Mouse (Mus musculus) hindbrain, embryonic 11.5 days (tissue): ENCODE results near the gene Llgl2. TPM values are rescaled to one million over a fixed set of nuclear protein-coding genes. Genes with fewer than 3 reads are reported as not detected.

Experiments
- ATAC-seq: fragments of 200-750 bp; cut with Nextera tagmentation; 2 replicates; pipeline ENCODE4 v1.8.0; 2017; ENCODE audit warnings: mild to moderate bottlenecking, moderate TSS enrichment, moderate library complexity; ENCODE audit not compliant: low FRiP score
- DNase-seq: peaks from one replicate; pipeline ENCODE4 v3.0.0-alpha.2; 2015; ENCODE audit warnings: low spot score
- H3K27ac ChIP-seq: fragments of 300-500 bp; sonication (generic); 2 replicates; pipeline ENCODE4 v1.5.1; 2014; ENCODE audit warnings: mild to moderate bottlenecking, low read depth, low read length
- H3K27me3 ChIP-seq: fragments of 300-500 bp; sonication (generic); 2 replicates; pipeline ENCODE4 v1.6.1; 2014; ENCODE audit warnings: mild to moderate bottlenecking, low read length, moderate library complexity, mixed read lengths; ENCODE audit not compliant: control insufficient read depth, insufficient read depth
- H3K36me3 ChIP-seq: fragments of 300-500 bp; sonication (generic); 2 replicates; pipeline ENCODE4 v1.6.1; 2014; ENCODE audit warnings: mild to moderate bottlenecking, low read length, moderate library complexity, mixed read lengths; ENCODE audit not compliant: control insufficient read depth, insufficient read depth
- H3K4me1 ChIP-seq: fragments of 300-500 bp; sonication (generic); replicated peaks from 2 replicates; pipeline ENCODE4 v1.6.1; 2014; ENCODE audit warnings: low read length, mixed read lengths; ENCODE audit not compliant: control insufficient read depth, insufficient read depth
- H3K4me2 ChIP-seq: fragments of 300-500 bp; sonication (generic); replicated peaks from 2 replicates; pipeline ENCODE4 v1.6.1; 2014; ENCODE audit warnings: mild to moderate bottlenecking, low read depth, low read length
- H3K4me3 ChIP-seq: fragments of 300-500 bp; sonication (generic); 2 replicates; pipeline ENCODE4 v1.5.1; 2014; ENCODE audit warnings: low read depth, low read length
- H3K9ac ChIP-seq: fragments of 300-500 bp; sonication (generic); 2 replicates; pipeline ENCODE4 v1.6.1; 2014; ENCODE audit warnings: low read depth, low read length
- H3K9me3 ChIP-seq: fragments of 300-500 bp; sonication (generic); 2 replicates; pipeline ENCODE4 v1.6.1; 2016; ENCODE audit warnings: low read length; ENCODE audit not compliant: control insufficient read depth
- WGBS: fragments of 180-500 bp; shearing (Covaris S2); extraction: QIAGEN DNeasy Blood & Tissue Kit; methylation state at CpG from one replicate; pipeline ENCODE4 v1.1.7; 2014; 5-methylcytosine and 5-hydroxymethylcytosine counted together
- polyA plus RNA-seq: library from polyadenylated mRNA; unstranded; fragments of >200 nt; fragmentation: Nextera tagmentation; extraction: Ambion mirVana; gene quantifications from 2 replicates; pipeline ENCODE4 v1.2.1, GENCODE M21; 2014

The Llgl2 gene
- polyA plus RNA-seq, 1 experiment from 2014 or later = 3.8 TPM

DNA sequence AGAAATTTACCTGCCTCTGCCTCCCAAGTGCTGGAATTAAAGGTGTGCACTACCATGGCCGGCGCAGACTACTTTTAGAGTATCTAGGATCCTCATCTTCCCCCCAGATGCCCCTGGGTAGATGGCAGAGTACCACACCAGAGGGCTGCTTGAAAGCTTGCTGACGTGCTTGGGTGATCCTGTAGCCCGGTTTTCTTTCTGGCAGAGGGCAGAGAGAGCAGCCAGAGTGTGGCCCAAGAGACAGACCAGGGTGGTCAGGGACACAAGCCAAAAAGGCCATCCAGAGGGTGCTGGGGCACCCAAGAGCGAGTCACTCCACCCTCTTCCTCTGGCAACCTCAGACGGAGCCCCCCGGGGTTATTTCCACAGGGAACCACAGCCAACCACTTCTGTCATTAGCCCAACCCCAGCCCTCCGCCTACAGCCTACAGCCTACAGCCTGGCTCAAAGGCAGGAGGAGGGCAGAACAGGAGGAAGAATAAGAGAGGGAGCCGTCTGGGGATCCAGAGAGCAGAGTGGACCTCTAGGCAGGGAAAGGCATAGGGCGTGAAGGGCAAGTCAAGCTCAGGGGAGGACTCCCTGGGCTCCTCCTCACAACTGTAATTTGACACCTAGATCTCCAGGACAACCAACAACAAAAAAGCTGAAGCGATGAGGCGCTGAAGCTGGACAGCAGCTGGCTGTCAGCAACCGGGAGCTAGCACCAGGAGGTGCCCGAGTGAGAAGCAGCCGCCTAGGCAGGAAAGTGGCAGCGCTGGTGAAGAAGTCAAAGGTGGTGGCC, 75.8 kb downstream of the Llgl2 start, which contains the start of gene Smim5:
Smim5 (plus strand) TSS at position 481 of the 781 bp plus-strand sequence.
- ATAC-seq (no peak), DNase-seq (peak; percentile 62)
- H3K4me2 ChIP-seq = no peak within 1 kb of the TSS
- no peaks in the 10 kb centered on the region for H3K36me3 ChIP-seq
- H3K27me3 ChIP-seq = no peaks in the 10 kb centered on the region
- 30% methylated on average over 16 of the region's 16 CpGs for WGBS
- 0 out of 2 replicates have a peak within 1 kb of the TSS, but pooled peaks have one; percentile 4 for H3K4me3 ChIP-seq
- peak within 1 kb of the TSS; percentile 11; the same call in 1 of the 2 replicates for H3K9ac ChIP-seq
- no peaks in the 10 kb centered on the region for H3K9me3 ChIP-seq
- peak within 1 kb of the TSS; percentile 42; the same call in 1 of the 2 replicates for H3K27ac ChIP-seq
- H3K4me1 ChIP-seq = peaks cover 7% of the 10 kb centered on the region

GRCm38 (mm10) chr11:115900561-115901337, 76.9 kb downstream of the Llgl2 start:
- Histone ChIP-seq H3K9me3 (no peaks in the 10 kb centered on the region), H3K36me3 (no peaks in the 10 kb centered on the region), H3K4me2 (no peak overlapping the region), H3K27ac (no peak overlapping the region), H3K27me3 (no peaks in the 10 kb centered on the region), H3K4me3 (no peak overlapping the region), H3K4me1 (peaks cover 7% of the 10 kb centered on the region), H3K9ac (no peak overlapping the region)
- WGBS = 71% methylated on average over 8 of the region's 8 CpGs
- DNase-seq (no peak), ATAC-seq (no peak)

DNA sequence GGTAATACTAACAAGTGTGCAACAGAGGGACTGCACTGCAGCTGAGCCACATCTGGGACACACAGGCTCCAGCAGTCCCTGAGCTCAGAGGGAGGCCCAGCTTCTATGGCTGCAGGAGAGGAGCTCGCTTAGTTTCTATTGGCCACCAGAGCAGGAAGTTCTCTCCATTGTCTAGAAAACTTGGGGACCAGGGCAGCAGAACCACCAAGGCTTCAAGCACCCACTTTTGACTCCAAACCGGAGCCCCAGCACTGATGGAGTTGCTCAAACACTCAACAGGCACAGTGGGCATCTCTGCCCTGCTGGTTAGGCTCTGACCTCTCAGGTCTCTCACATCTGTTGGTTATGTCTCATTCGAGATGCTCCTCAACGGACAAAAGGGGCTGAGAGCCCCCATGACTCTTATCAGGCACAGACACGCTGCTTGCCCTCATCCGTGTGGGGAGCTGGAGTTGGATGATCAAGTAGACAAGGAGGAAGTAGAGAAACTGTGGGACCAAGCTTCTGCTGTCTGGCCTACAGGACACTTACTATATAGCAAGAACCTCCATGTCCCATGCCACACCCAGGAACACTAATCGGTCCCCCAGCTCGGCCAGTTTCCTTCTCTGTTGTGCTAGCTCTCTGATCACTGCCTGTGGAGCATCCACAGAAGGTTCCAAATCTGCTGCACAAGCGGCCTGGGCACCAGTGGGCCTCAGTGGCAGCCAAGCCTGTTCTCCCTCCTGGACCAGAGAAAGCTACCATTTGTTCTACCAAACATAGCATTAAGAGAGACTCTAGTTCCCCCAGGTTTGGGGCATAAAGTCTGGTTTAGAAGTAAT, 77.7 kb downstream of the Llgl2 start:
- H3K4me1 ChIP-seq = peaks cover 7% of the 10 kb centered on the region
- no peaks in the 10 kb centered on the region for H3K36me3 ChIP-seq
- DNase-seq (no peak), ATAC-seq (no peak)
- H3K9ac ChIP-seq = no peak overlapping the region
- no peaks in the 10 kb centered on the region for H3K27me3 ChIP-seq
- 87% methylated on average over 9 of the region's 9 CpGs for WGBS
- H3K4me3 ChIP-seq = no peak overlapping the region
- H3K9me3 ChIP-seq = no peaks in the 10 kb centered on the region
- H3K4me2 ChIP-seq = no peak overlapping the region
- H3K27ac ChIP-seq = no peak overlapping the region

GRCm38 (mm10) chr11:115902177-115902576, 78.3 kb downstream of the Llgl2 start:
- Histone ChIP-seq H3K27me3 (no peaks in the 10 kb centered on the region), H3K4me3 (no peak overlapping the region), H3K9ac (no peak overlapping the region), H3K4me1 (peaks cover 7% of the 10 kb centered on the region), H3K27ac (no peak overlapping the region), H3K4me2 (no peak overlapping the region), H3K36me3 (no peaks in the 10 kb centered on the region), H3K9me3 (no peaks in the 10 kb centered on the region)
- no peak for DNase-seq
- 80% methylated on average over 5 of the region's 5 CpGs for WGBS
- ATAC-seq = no peak

DNA sequence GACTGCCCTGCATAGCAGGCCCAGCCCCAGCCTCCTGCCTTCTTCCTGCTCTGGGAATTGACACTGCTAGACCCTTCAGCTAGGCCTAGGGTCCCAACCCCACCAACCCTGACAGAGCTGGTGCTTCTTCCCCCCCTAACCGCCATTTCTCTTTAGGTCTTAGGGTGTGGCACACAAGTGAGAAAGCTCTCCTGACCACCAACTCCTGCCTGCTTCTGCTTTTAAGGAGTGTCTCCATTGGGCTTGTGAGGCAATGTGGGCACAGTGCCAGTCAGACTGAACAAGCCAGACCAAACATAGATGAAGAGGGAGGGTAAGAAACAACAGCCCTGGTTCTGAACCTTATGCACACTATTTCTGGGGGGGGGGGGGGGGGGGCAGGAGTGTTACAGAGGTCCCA, 79.0 kb downstream of the Llgl2 start:
- H3K27me3 ChIP-seq = no peaks in the 10 kb centered on the region
- H3K27ac ChIP-seq = no peak overlapping the region
- peaks cover 7% of the 10 kb centered on the region for H3K4me1 ChIP-seq
- H3K36me3 ChIP-seq = no peaks in the 10 kb centered on the region
- H3K4me3 ChIP-seq = no peak overlapping the region
- H3K9ac ChIP-seq = no peak overlapping the region
- ATAC-seq (no peak), DNase-seq (no peak)
- no peak overlapping the region for H3K4me2 ChIP-seq
- H3K9me3 ChIP-seq = no peaks in the 10 kb centered on the region
- 91% methylated on average over 1 of the region's 1 CpGs for WGBS

GRCm38 (mm10) chr11:115903384-115904230, 79.8 kb downstream of the Llgl2 start:
- 77% methylated on average over 11 of the region's 11 CpGs for WGBS
- no peaks in the 10 kb centered on the region for H3K9me3 ChIP-seq
- no peak overlapping the region for H3K4me2 ChIP-seq
- ATAC-seq (no peak), DNase-seq (no peak)
- H3K4me3 ChIP-seq = no peak overlapping the region
- H3K27ac ChIP-seq = no peak overlapping the region
- H3K27me3 ChIP-seq = no peaks in the 10 kb centered on the region
- H3K36me3 ChIP-seq = no peaks in the 10 kb centered on the region
- peaks cover 7% of the 10 kb centered on the region for H3K4me1 ChIP-seq
- no peak overlapping the region for H3K9ac ChIP-seq

DNA sequence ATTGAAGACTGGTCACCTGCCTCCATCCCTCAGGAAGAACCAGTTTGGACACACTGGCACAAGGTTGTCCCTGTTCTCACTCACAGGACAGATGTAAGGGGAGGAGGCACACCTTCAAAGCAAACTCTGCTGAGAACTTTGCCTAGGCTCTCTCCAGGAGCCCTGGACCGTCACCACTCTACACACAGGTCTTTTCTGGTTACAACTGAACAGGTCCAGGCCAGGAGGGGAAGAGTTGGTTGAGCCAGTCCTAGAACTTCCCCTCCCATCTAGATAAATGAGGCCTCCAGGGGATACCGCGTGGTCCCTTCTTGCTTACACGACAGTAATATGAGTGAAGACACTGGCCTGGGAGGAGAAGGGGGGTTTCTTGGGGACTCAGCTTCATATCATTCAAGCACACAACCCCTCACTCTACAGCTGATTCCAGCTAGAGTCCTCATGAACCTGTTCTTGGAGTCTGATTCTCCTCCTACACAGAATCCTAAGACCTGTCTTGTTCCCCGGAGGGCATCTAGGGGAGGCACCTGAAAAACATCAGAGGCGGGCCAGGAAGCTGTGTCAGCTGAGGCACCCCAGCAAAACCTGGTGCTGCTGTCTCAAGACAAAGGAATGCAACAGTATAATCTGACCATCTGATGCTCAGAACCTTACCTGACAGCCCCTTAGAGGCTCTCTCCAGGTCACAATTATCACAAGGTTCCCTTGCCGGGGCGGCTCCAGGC, 80.5 kb downstream of the Llgl2 start:
- H3K4me3 ChIP-seq = no peak overlapping the region
- H3K9me3 ChIP-seq = no peaks in the 10 kb centered on the region
- no peak overlapping the region for H3K9ac ChIP-seq
- H3K36me3 ChIP-seq = no peaks in the 10 kb centered on the region
- no peak for DNase-seq
- no peak for ATAC-seq
- H3K4me2 ChIP-seq = no peak overlapping the region
- H3K27ac ChIP-seq = no peak overlapping the region
- 83% methylated on average over 8 of the region's 8 CpGs for WGBS
- H3K4me1 ChIP-seq = peaks cover 7% of the 10 kb centered on the region
- no peaks in the 10 kb centered on the region for H3K27me3 ChIP-seq
